Mouse (Mus musculus): ENCODE results near the gene Srebf2.

Gene Srebf2

GRCm38 (mm10) chr15:82156902-82157301 lies 9.9 kb downstream of the Srebf2 start:
- in situ Hi-C loops (cut with MboI) = no loop called here

DNA sequence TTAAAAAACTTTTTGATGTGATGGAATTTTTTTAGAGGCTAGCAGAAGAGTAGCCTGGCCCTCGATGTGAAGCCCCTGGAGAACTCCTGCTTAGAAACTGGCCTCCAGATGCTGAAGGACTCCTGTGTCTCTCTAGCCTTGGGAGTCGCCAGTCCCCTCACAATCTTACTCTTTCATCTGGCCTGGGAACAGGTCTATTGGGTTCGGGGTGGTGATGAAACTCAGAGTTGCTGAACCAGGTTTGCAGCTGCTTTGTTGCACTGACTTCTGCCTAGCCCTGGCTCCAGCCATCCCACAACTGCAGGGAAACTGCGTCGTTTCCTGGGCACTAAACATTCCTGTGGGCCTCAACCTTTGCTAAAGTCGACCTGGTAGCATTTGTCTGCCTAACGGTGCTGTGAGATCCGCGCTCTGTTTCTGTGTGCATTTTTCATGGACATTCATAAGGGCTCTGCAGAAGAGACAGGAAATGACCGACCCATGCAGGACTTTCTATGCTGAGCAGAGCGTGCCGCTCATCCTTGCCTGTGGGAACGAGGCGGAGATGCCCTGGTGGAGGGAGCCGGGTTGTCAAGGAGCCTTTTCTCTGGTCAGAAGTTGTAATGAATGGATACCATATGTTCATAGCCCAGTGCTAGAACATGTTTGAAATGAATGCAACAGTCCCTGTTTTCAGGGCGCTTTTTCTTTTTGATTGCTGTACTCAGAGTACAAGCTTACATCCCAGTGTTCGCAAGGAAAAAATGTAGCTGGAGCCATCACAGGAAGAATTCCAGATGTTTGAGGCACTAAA lies 11.5 kb downstream of the Srebf2 start:
- in situ Hi-C loops (cut with MboI) = no loop called here

GRCm38 (mm10) chr15:82159471-82159870 lies 12.5 kb downstream of the Srebf2 start:
- in situ Hi-C loops (cut with MboI) = no loop called here

GRCm38 (mm10) chr15:82160731-82161640 lies 14.0 kb downstream of the Srebf2 start:
- in situ Hi-C loops (cut with MboI) = no loop called here

- in situ Hi-C loops (cut with MboI) = no loop called here
Observed at GRCm38 (mm10) chr15:82161965-82162600, 15.1 kb downstream of the Srebf2 start.

GRCm38 (mm10) chr15:82163356-82164060 lies 16.5 kb downstream of the Srebf2 start:
- in situ Hi-C loops (cut with MboI) = no loop called here

DNA sequence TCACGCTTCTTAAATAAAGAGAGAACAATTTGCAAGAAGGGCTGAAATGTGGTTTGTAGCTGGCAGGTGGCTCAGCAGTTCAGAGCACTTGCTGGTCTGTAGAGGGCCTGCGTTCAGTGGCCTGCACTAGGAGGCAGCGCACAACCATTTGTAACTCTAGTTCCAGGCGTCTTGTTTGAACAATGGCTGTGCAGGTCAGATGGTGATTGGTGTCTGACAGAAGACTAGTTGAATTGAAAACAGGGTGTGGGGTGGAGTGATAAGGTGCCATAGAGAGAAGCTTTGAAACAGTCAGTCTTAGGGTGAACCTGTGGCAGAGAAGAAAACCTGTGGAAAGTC lies 17.0 kb downstream of the Srebf2 start:
- in situ Hi-C loops (cut with MboI) = no loop called here

DNA sequence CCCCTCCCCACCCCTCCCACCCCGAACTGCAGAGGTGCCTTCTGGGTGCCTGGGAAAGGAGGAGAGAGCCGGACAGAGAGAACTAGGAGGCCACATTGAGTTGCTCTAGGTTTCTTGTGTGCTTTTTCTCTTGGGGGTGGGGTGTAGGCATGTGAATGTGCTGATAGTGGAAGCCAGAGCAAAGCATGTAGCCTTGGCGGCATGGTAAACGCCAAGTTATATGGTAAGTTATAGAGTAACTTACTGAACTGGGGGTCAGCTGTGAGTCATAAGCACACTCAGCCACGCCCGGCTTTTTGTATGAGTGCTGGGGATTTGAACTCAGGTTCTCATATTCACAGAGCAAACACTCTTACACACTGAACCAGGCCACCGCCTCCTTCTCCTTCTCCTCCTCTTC lies 17.5 kb downstream of the Srebf2 start:
- in situ Hi-C loops (cut with MboI) = no loop called here

DNA sequence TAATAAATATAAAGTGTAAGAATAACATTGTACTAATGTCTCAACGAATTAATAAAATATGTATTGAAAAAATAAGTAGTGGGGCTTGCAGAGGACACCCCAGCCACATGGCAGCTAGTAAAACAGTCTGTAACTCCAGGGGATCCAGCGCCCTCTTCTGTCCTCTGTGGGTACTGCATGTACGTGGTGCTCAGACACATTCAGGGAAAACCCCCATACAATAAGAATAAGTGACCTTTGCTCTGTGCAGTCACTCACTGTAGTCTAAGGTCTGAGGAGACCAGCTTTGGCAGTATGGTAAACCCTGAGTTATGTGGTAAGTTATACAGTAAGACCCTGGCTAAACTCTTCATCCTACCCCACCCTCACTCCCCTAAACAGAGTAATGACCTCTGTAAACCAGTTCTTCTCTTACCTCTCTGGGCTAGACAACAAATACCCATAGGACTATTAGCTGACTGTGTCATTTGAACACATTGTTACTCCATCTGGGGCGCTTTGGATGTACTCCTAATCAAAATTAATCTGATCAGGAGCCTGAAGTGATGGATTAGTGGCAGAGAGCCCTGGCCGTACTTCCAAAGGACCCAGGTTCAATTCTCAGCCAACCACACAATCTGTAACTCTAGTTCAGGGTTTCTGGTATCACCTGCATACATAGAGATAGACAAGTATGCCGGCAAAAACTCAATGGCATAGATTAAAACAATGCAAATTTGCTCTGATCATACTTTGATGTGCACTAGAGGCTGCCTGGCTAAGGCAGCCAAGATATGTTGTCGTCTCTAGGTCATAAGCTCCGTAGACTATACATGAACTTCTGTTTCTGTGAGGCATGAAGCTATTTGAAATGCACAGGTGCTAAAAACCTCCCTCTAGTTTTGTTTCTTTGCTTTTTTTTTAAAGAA lies 18.6 kb downstream of the Srebf2 start:
- in situ Hi-C loops (cut with MboI) = no loop called here

- in situ Hi-C loops (cut with MboI) = no loop called here
Observed at GRCm38 (mm10) chr15:82166240-82167100, 19.5 kb downstream of the Srebf2 start.

DNA sequence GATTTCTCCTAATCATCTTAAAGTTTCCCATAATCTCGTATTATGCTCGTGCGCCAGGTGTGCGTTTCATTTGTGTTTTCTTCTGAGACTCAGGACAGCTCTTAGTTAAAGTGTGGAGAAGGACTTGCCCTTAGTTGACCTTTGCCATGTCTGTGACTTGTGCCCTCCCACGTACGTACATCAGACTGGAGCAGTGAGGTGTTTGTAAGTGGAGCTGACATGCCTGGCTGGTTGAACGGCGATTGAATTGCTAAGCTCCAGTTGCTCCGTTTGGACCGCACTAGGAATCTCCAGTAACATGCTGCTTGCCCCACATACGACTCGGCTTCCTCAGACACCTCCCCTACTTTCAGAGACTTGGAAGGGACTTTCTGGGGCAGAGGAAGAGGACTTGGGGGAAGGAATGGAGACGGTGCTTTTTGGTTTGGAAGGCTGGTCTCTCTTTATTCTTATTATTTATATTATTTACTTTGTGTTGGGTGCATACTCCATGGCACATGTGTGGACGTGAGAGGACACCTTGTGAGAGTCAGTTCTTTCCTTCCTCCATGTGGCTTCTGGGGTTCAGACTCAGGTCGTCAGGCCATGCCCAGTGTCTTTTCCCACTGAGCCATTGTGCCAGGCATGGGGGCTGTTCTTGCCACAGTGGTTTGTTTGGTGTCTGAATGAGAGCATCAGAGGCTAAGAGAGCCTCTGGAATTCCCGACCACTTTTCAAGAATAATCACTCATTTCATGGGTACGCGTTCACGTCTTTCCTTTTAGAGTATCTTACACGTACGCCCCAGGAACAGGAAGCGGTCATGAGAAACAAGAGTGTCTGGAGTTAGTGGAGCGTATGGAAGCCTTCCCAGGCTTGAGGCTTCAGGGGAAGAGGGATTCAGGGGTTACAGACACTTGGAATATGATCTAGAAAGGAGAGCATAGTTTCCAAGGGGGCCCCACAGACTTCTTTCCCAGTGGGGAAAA lies 20.5 kb downstream of the Srebf2 start:
- in situ Hi-C loops (cut with MboI) = no loop called here

DNA sequence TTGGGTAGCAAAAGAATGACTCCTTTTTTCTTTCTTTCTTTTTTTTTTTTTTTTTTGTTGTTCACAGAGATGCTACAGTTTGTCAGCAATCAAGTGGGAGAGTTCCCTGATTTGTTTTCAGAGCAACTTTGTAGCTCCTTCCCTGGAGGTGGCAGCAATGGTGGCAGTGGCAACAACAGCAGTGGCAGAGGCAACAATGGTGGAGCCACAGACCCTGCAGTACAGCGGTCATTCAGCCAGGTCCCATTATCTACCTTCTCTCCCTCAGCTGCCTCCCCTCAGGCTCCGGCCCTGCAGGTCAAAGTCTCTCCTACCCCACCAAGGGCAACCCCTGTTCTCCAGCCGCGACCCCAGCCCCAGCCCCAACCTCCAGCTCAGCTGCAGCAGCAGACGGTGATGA lies 22.7 kb downstream of the Srebf2 start:
- in situ Hi-C loops (cut with MboI) = no loop called here

DNA sequence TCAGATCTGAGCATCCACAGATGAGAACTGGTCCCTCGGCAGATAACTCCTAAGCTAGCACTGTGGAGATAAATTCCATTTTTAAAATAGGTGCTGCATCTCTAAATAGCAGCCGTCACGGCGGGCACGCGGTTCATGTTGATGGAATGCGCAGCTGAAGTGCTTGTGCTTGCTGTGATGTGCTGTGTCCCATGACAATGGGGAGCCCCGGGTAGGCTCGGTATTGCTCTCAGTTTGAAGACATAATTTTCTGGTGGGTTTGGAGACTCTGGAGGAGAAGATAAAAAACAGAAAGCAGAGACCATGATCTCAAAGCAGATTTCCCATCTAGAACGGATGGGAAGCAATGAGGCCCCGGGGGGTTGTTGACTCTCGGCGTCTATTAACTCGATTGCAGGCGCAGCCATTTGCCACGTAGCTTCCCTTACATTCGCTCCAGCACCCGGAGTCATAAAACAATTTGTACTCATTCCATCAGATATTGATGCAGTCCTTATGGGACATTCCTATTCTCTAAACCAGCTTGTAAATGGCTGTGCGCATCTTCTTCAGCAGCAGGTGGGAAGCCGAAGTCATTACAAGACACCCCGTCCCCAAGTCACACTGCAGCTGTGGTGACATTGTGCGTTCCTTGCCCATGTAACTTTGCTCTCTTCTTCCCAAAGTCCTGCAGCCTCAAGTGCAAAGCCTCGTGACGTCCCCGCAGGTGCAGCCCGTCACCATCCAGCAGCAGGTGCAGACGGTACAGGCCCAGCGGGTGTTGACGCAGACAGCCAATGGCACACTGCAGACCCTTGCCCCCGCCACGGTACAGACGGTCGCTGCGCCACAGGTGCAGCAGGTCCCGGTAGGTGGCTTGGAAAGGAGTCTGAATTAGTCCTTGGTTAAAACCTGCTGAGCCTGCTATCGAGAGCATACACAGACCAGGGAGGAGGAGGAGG lies 23.7 kb downstream of the Srebf2 start:
- in situ Hi-C loops (cut with MboI) = no loop called here

- in situ Hi-C loops (cut with MboI) = no loop called here
Observed at GRCm38 (mm10) chr15:82172648-82173047, 25.7 kb downstream of the Srebf2 start.

- in situ Hi-C loops (cut with MboI) = no loop called here
Observed at GRCm38 (mm10) chr15:82175091-82175490, 28.1 kb downstream of the Srebf2 start.

GRCm38 (mm10) chr15:82177743-82178290 lies 30.8 kb downstream of the Srebf2 start:
- in situ Hi-C loops (cut with MboI) = no loop called here

DNA sequence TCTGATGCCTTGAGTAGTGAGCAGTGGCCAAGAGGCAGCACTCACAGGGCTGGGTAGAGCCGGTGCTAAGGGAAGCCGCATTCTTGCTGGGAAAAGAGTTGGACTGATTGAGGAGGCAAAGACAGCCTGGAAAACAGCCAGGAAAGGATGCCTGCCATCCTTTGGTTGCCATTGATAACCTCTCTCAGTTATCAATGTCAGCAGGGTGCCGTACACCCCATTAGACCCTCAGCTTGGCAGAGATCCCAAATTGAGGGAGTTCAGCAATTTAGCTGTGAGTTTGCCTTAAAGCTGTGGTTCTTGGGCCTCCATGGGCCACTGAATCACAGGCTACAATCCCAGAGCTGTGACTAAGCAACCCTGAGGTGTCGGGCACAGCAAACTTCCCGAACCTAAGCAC lies 34.1 kb downstream of the Srebf2 start:
- in situ Hi-C loops (cut with MboI) = no loop called here
